ENCODE assay signal across 16 mouse cellular contexts in genomic region chr16:22657874-22658789, GRCm38 (mm10). TPM values are rescaled to one million over a fixed set of nuclear protein-coding genes. Genes with fewer than 3 reads are reported as not detected.
A peak's percentile ranks its signal among the peaks of the same experiment; 100 is the strongest.
DNase-seq lines count a peak whose midpoint lies in the region; ATAC-seq and TF ChIP-seq lines count a peak whose summit lies in the region.
"Had no signal": no experiment of that assay in that cellular context is flagged by ENCODE, and none has a peak within 500 bp of the region (broad histone marks: within the 10 kb centered on the region; RNA-seq: fewer than 3 reads in every experiment).

No protein-coding gene starts in this region.

- no peak for TF ChIP-seq CTCF in E14TG2a.4 (conservative IDR thresholded peaks at IDR 0.05; ENCODE audit: low read length)

- no peak overlapping the region for H3K4me3 ChIP-seq in lung, embryonic 16.5 days (ENCODE audit: low read length)
- H3K4me3 ChIP-seq in E14TG2a.4 (replicated peaks; ENCODE audit: low read length), result 0 out of 2 replicates have a peak overlapping the region, but pooled peaks have one; percentile 81
- no peak overlapping the region for H3K4me3 ChIP-seq in intestine, embryonic 15.5 days (replicated peaks)
- H3K4me3 ChIP-seq: myocyte had no signal

- no peaks in the 10 kb centered on the region for H3K9me3 ChIP-seq in lung, embryonic 16.5 days (ENCODE audit: control insufficient read depth, low read length)
- 0 out of 2 replicates have a peak, but pooled peaks cover under 1% of the 10 kb centered on the region for H3K9me3 ChIP-seq in E14TG2a.4 (ENCODE audit: low read length)
- H3K9me3 ChIP-seq in intestine, embryonic 15.5 days, result no peaks in the 10 kb centered on the region
- H3K9me3 ChIP-seq: forebrain, embryonic 13.5 days; limb, embryonic 13.5 days; midbrain, embryonic 13.5 days had no signal

- peaks cover 27% of the 10 kb centered on the region for H3K27me3 ChIP-seq in lung, embryonic 16.5 days (ENCODE audit: control insufficient read depth, insufficient read depth, low read depth, low read length)
- H3K27me3 ChIP-seq in E14TG2a.4 (ENCODE audit: insufficient read depth, low read length), result peaks cover 68% of the 10 kb centered on the region
- peaks cover 27% of the 10 kb centered on the region for H3K27me3 ChIP-seq in intestine, embryonic 15.5 days (replicated peaks)

- H3K27ac ChIP-seq in lung, embryonic 16.5 days (ENCODE audit: low read length), result no peak overlapping the region
- H3K27ac ChIP-seq in intestine, embryonic 15.5 days, result no peak overlapping the region
- H3K27ac ChIP-seq: forebrain, embryonic 13.5 days; heart, adult 2 months; limb, embryonic 13.5 days; midbrain, embryonic 13.5 days; stomach, postnatal 0 days had no signal

- no peak overlapping the region for H3K9ac ChIP-seq in lung, embryonic 16.5 days (ENCODE audit: low read length)
- H3K9ac ChIP-seq in intestine, embryonic 15.5 days, result no peak overlapping the region

- peak; percentile 31; the same call in 1 of the 2 replicates for ATAC-seq in lung, embryonic 16.5 days (ENCODE audit: low read depth)
- ATAC-seq in intestine, embryonic 15.5 days, result no peak

- peaks cover 10% of the 10 kb centered on the region for H3K4me1 ChIP-seq in lung, embryonic 16.5 days (replicated peaks; ENCODE audit: control insufficient read depth, insufficient read depth, low read length)
- H3K4me1 ChIP-seq in E14TG2a.4 (replicated peaks; ENCODE audit: low read depth, low read length), result peaks cover 18% of the 10 kb centered on the region
- H3K4me1 ChIP-seq in intestine, embryonic 15.5 days (replicated peaks), result peaks cover 11% of the 10 kb centered on the region; the same call in 1 of the 2 replicates

- WGBS in lung, embryonic 16.5 days, result 50% methylated on average over 16 of the region's 16 CpGs
- WGBS in intestine, embryonic 15.5 days, result 71% methylated on average over 16 of the region's 16 CpGs

- peak; percentile 49 for DNase-seq in cerebellum, adult 9-11 months
- DNase-seq in cerebellum, postnatal 36 days, result no peak
- DNase-seq in lung, postnatal 25 days (ENCODE audit: low spot score), result no peak
- DNase-seq in thymus, postnatal 10 days (ENCODE audit: low spot score in 2 of 2), result peak; percentile 22 to 24
- DNase-seq in urinary bladder, postnatal 25 days (ENCODE audit: low spot score), result no peak
- DNase-seq: adrenal gland, adult 8-10 months; heart, adult 2 months had no signal

- H3K4me2 ChIP-seq in lung, embryonic 16.5 days (ENCODE audit: low read depth, low read length), result no peak overlapping the region
- H3K4me2 ChIP-seq in intestine, embryonic 15.5 days (replicated peaks), result no peak overlapping the region

- no peaks in the 10 kb centered on the region for H3K36me3 ChIP-seq in lung, embryonic 16.5 days (ENCODE audit: control insufficient read depth, insufficient read depth, low read length)
- H3K36me3 ChIP-seq in E14TG2a.4 (ENCODE audit: insufficient read depth, low read length), result no peaks in the 10 kb centered on the region
- no peaks in the 10 kb centered on the region for H3K36me3 ChIP-seq in intestine, embryonic 15.5 days
- H3K36me3 ChIP-seq: G1E; limb, embryonic 13.5 days; midbrain, embryonic 13.5 days had no signal

RNA-seq across cellular contexts. Expression of gene Dgkg, which starts 1.1 kb away (rescaled TPM):
- polyA plus RNA-seq in lung, embryonic 16.5 days (2015; fragmentation: Nextera tagmentation; extraction: Ambion mirVana), result 1.2 and 1.3 TPM in 2 replicates
- 3.8 and 4.4 TPM in 2 replicates for polyA plus RNA-seq in intestine, embryonic 15.5 days (2015; fragmentation: Nextera tagmentation; extraction: Ambion mirVana)
- polyA plus RNA-seq: G1E had no signal

Comparison
In these comparisons a context has a peak if more than half of its experiments do, and no peak if none do; other contexts are left out.
1. DNase-seq: peak in cerebellum, adult 9-11 months (single experiment) and thymus, postnatal 10 days (2 of 2); none in cerebellum, postnatal 36 days (0 of 2), lung, postnatal 25 days (single experiment) and urinary bladder, postnatal 25 days (single experiment).